Mouse (Mus musculus): Measurements from ENCODE around the gene Apol6.

DNA sequence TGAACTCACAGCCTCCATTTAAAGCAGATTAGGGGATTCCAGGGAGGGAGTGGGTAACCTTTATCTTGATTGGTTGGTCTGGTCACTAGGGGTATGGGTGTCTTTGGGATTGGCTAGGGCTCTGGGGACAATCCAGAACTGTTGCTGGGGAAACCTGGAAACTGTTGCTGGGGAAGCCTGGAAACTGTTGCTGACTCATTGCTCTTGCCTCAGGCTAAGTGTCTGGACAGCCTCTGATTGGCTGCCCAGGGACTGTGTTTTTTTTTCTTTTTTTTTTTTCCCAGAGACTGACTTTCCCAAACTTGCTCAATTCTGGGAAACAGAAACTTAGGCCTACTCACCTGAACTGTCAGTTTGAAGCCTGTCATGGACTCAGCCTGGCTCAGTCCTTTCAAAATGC, 14.0 kb downstream of the Apol6 start:
- TF ChIP-seq CTCF (IDR thresholded peaks at IDR 0.05; ENCODE audit: low read depth) (no peak), EP300 (IDR thresholded peaks at IDR 0.05; ENCODE audit: low read depth) (no peak)
